Mouse (Mus musculus): Measurements from ENCODE around the gene Dohh. TPM values are rescaled to one million over a fixed set of nuclear protein-coding genes. Genes with fewer than 3 reads are reported as not detected.

The Dohh gene
- polyA plus RNA-seq, 1 experiment from 2014 or later, result 61.4 TPM

GRCm38 (mm10) chr10:81356352-81356990 is 27.8 kb upstream of the Dohh start:
- Histone ChIP-seq H3K27ac (replicated peaks; ENCODE audit: low read depth, low read length) (no peak overlapping the region), H3K4me2 (ENCODE audit: low read depth, low read length) (peak overlapping the region; percentile 98; the same call in 1 of the 2 replicates), H3K27me3 (replicated peaks; ENCODE audit: control insufficient read depth, insufficient read depth, low read length) (no peaks in the 10 kb centered on the region), H3K9me3 (ENCODE audit: control insufficient read depth, low read length) (no peaks in the 10 kb centered on the region), H3K4me3 (ENCODE audit: low read depth, low read length) (peak overlapping the region; percentile 81; the same call in 1 of the 2 replicates), H3K9ac (ENCODE audit: low read depth, low read length) (no peak overlapping the region), H3K36me3 (ENCODE audit: control insufficient read depth, insufficient read depth, low read length) (no peaks in the 10 kb centered on the region), H3K4me1 (ENCODE audit: control insufficient read depth, insufficient read depth, low read length) (peaks cover 10% of the 10 kb centered on the region)
- DNase-seq (ENCODE audit: low spot score) (no peak), ATAC-seq (ENCODE audit: low read depth) (no peak)
- WGBS, result 52% methylated on average over 12 of the region's 12 CpGs

GRCm38 (mm10) chr10:81356991-81357844 is 27.0 kb upstream of the Dohh start, which contains the start of gene Mfsd12:
Gene Mfsd12, plus strand, starts transcription at chr10:81357491.
- DNase-seq (ENCODE audit: low spot score), result peak; percentile 95
- H3K4me2 ChIP-seq (ENCODE audit: low read depth, low read length), result peak within 1 kb of the TSS; percentile 98
- no peak within 1 kb of the TSS for H3K27ac ChIP-seq (replicated peaks; ENCODE audit: low read depth, low read length)
- no peaks in the 10 kb centered on the region for H3K9me3 ChIP-seq (ENCODE audit: control insufficient read depth, low read length)
- 3% methylated on average over 38 of the region's 79 CpGs for WGBS
- ATAC-seq (ENCODE audit: low read depth), result peak; percentile 93
- peak within 1 kb of the TSS; percentile 81 for H3K4me3 ChIP-seq (ENCODE audit: low read depth, low read length)
- H3K4me1 ChIP-seq (ENCODE audit: control insufficient read depth, insufficient read depth, low read length), result peaks cover 10% of the 10 kb centered on the region
- H3K9ac ChIP-seq (ENCODE audit: low read depth, low read length), result peak within 1 kb of the TSS; percentile 83
- H3K27me3 ChIP-seq (replicated peaks; ENCODE audit: control insufficient read depth, insufficient read depth, low read length), result no peaks in the 10 kb centered on the region
- H3K36me3 ChIP-seq (ENCODE audit: control insufficient read depth, insufficient read depth, low read length), result no peaks in the 10 kb centered on the region

- Histone ChIP-seq H3K4me1 (ENCODE audit: control insufficient read depth, insufficient read depth, low read length) (peaks cover 10% of the 10 kb centered on the region), H3K27ac (replicated peaks; ENCODE audit: low read depth, low read length) (no peak overlapping the region)
- DNase-seq (ENCODE audit: low spot score), result peak; percentile 56
Observed at GRCm38 (mm10) chr10:81358209-81358608, 26.0 kb upstream of the Dohh start.

GRCm38 (mm10) chr10:81358841-81359240 is 25.4 kb upstream of the Dohh start:
- Histone ChIP-seq H3K27ac (replicated peaks; ENCODE audit: low read depth, low read length) (no peak overlapping the region), H3K36me3 (ENCODE audit: control insufficient read depth, insufficient read depth, low read length) (0 out of 2 replicates have a peak, but pooled peaks cover 6% of the 10 kb centered on the region), H3K9ac (ENCODE audit: low read depth, low read length) (peak overlapping the region; percentile 83), H3K4me3 (ENCODE audit: low read depth, low read length) (peak overlapping the region; percentile 81; the same call in 1 of the 2 replicates), H3K9me3 (ENCODE audit: control insufficient read depth, low read length) (no peaks in the 10 kb centered on the region), H3K4me1 (ENCODE audit: control insufficient read depth, insufficient read depth, low read length) (peaks cover 15% of the 10 kb centered on the region), H3K4me2 (ENCODE audit: low read depth, low read length) (peak overlapping the region; percentile 98; the same call in 1 of the 2 replicates), H3K27me3 (replicated peaks; ENCODE audit: control insufficient read depth, insufficient read depth, low read length) (peaks cover 13% of the 10 kb centered on the region)
- DNase-seq (ENCODE audit: low spot score) (no peak), ATAC-seq (ENCODE audit: low read depth) (no peak)
- 61% methylated on average over 1 of the region's 1 CpGs for WGBS

More at GRCm38 (mm10) chr10:81358209-81358608, 26.0 kb upstream of the Dohh start:
- H3K9me3 ChIP-seq (ENCODE audit: control insufficient read depth, low read length), result no peaks in the 10 kb centered on the region
- H3K4me2 ChIP-seq (ENCODE audit: low read depth, low read length), result peak overlapping the region; percentile 98
- H3K9ac ChIP-seq (ENCODE audit: low read depth, low read length), result peak overlapping the region; percentile 83
- ATAC-seq (ENCODE audit: low read depth), result no peak
- 25% methylated on average over 4 of the region's 4 CpGs for WGBS
- H3K36me3 ChIP-seq (ENCODE audit: control insufficient read depth, insufficient read depth, low read length), result 0 out of 2 replicates have a peak, but pooled peaks cover 6% of the 10 kb centered on the region
- H3K27me3 ChIP-seq (replicated peaks; ENCODE audit: control insufficient read depth, insufficient read depth, low read length), result peaks cover 7% of the 10 kb centered on the region
- H3K4me3 ChIP-seq (ENCODE audit: low read depth, low read length), result peak overlapping the region; percentile 81

- Histone ChIP-seq H3K9me3 (ENCODE audit: control insufficient read depth, low read length) (no peaks in the 10 kb centered on the region), H3K4me1 (ENCODE audit: control insufficient read depth, insufficient read depth, low read length) (peaks cover 27% of the 10 kb centered on the region), H3K9ac (ENCODE audit: low read depth, low read length) (no peak overlapping the region), H3K27ac (replicated peaks; ENCODE audit: low read depth, low read length) (no peak overlapping the region), H3K36me3 (ENCODE audit: control insufficient read depth, insufficient read depth, low read length) (0 out of 2 replicates have a peak, but pooled peaks cover 6% of the 10 kb centered on the region), H3K4me3 (ENCODE audit: low read depth, low read length) (no peak overlapping the region), H3K27me3 (replicated peaks; ENCODE audit: control insufficient read depth, insufficient read depth, low read length) (peaks cover 20% of the 10 kb centered on the region), H3K4me2 (ENCODE audit: low read depth, low read length) (no peak overlapping the region)
- DNase-seq (ENCODE audit: low spot score) (no peak), ATAC-seq (ENCODE audit: low read depth) (no peak)
- 59% methylated on average over 8 of the region's 8 CpGs for WGBS
Observed at GRCm38 (mm10) chr10:81360721-81361120, 23.5 kb upstream of the Dohh start.

- Histone ChIP-seq H3K4me1 (ENCODE audit: control insufficient read depth, insufficient read depth, low read length) (peaks cover 27% of the 10 kb centered on the region), H3K9ac (ENCODE audit: low read depth, low read length) (no peak overlapping the region), H3K4me2 (ENCODE audit: low read depth, low read length) (no peak overlapping the region), H3K27me3 (replicated peaks; ENCODE audit: control insufficient read depth, insufficient read depth, low read length) (peaks cover 20% of the 10 kb centered on the region), H3K27ac (replicated peaks; ENCODE audit: low read depth, low read length) (no peak overlapping the region), H3K36me3 (ENCODE audit: control insufficient read depth, insufficient read depth, low read length) (peaks cover 23% of the 10 kb centered on the region), H3K4me3 (ENCODE audit: low read depth, low read length) (no peak overlapping the region), H3K9me3 (ENCODE audit: control insufficient read depth, low read length) (no peaks in the 10 kb centered on the region)
- ATAC-seq (ENCODE audit: low read depth), result no peak
- DNase-seq (ENCODE audit: low spot score), result no peak
- 66% methylated on average over 12 of the region's 12 CpGs for WGBS
Observed at GRCm38 (mm10) chr10:81362336-81362949, 21.8 kb upstream of the Dohh start.

- no peak for DNase-seq (ENCODE audit: low spot score)
- Histone ChIP-seq H3K4me3 (ENCODE audit: low read depth, low read length) (peak overlapping the region; percentile 35), H3K9me3 (ENCODE audit: control insufficient read depth, low read length) (no peaks in the 10 kb centered on the region), H3K36me3 (ENCODE audit: control insufficient read depth, insufficient read depth, low read length) (peaks cover 35% of the 10 kb centered on the region), H3K27ac (replicated peaks; ENCODE audit: low read depth, low read length) (no peak overlapping the region), H3K27me3 (replicated peaks; ENCODE audit: control insufficient read depth, insufficient read depth, low read length) (peaks cover 20% of the 10 kb centered on the region), H3K4me2 (ENCODE audit: low read depth, low read length) (peak overlapping the region; percentile 56), H3K9ac (ENCODE audit: low read depth, low read length) (peak overlapping the region; percentile 55), H3K4me1 (ENCODE audit: control insufficient read depth, insufficient read depth, low read length) (peaks cover 20% of the 10 kb centered on the region)
- 14% methylated on average over 31 of the region's 54 CpGs for WGBS
- ATAC-seq (ENCODE audit: low read depth), result no peak
Observed at GRCm38 (mm10) chr10:81363436-81364346, 20.5 kb upstream of the Dohh start.

Data from embryonic facial prominence, embryonic 14.5 days (tissue).